Comparison of ENCODE assay signal across 12 mouse cellular contexts in the genomic region with DNA sequence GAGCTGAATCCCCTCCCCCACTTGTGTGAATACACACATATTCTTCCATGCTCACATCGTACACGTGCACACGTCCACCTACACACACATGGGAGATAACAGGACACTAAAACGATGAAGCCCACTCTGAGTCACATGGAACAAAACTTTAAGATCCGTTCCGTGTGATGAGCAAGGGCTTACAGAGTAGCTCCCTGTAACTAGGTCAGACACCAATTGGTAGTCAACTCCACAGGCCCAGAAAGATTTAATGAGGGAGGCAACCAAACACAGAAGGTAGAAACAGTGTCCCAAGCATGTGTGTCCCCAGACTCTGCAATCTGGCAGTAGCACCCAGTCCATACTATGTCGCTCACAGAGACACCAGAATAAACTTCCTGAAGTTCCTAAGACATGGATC. TPM values are rescaled to one million over a fixed set of nuclear protein-coding genes. Genes with fewer than 3 reads are reported as not detected.
DNase-seq lines count a peak whose midpoint lies in the region; ATAC-seq and TF ChIP-seq lines count a peak whose summit lies in the region.
"Had no signal": no experiment of that assay in that cellular context is flagged by ENCODE, and none has a peak within 500 bp of the region (broad histone marks: within the 10 kb centered on the region; RNA-seq: fewer than 3 reads in every experiment).

No protein-coding gene starts in this region.

- TF ChIP-seq CTCF in left cerebral cortex, adult 2 months (IDR thresholded peaks at IDR 0.05), result no peak

- H3K4me3 ChIP-seq in forebrain, embryonic 10.5 days, result no peak overlapping the region
- no peak overlapping the region for H3K4me3 ChIP-seq in forebrain, embryonic 11.5 days (ENCODE audit: low read depth, low read length)
- peak overlapping the region; percentile 35 for H3K4me3 ChIP-seq in left cerebral cortex, adult 2 months
- no peak overlapping the region for H3K4me3 ChIP-seq in hindbrain, embryonic 16.5 days (ENCODE audit: low read length)
- H3K4me3 ChIP-seq: heart, embryonic 13.5 days; myocyte had no signal

- H3K9ac ChIP-seq in forebrain, embryonic 11.5 days (ENCODE audit: low read length), result no peak overlapping the region
- no peak overlapping the region for H3K9ac ChIP-seq in hindbrain, embryonic 16.5 days (ENCODE audit: low read depth, low read length)
- H3K9ac ChIP-seq: heart, embryonic 13.5 days had no signal

- no peaks in the 10 kb centered on the region for H3K9me3 ChIP-seq in forebrain, embryonic 10.5 days
- H3K9me3 ChIP-seq in forebrain, embryonic 11.5 days (ENCODE audit: control insufficient read depth, low read length), result no peaks in the 10 kb centered on the region
- H3K9me3 ChIP-seq in hindbrain, embryonic 16.5 days (ENCODE audit: control insufficient read depth, low read length), result no peaks in the 10 kb centered on the region
- H3K9me3 ChIP-seq: heart, embryonic 13.5 days had no signal

- H3K4me2 ChIP-seq in forebrain, embryonic 11.5 days (ENCODE audit: low read depth, low read length, severe bottlenecking), result no peak overlapping the region
- peak overlapping the region; percentile 13 for H3K4me2 ChIP-seq in hindbrain, embryonic 16.5 days (ENCODE audit: low read length)
- H3K4me2 ChIP-seq: heart, embryonic 13.5 days had no signal

- intact Hi-C loops in left cerebral cortex, adult 2 months (cut with DNase I), result no loop called here

- ATAC-seq in forebrain, embryonic 11.5 days (replicated peaks; ENCODE audit: low FRiP score), result no peak
- ATAC-seq in hindbrain, embryonic 16.5 days, result peak; percentile 46; the same call in 1 of the 2 replicates

- peak overlapping the region; percentile 67; the same call in 1 of the 2 replicates for H3K27ac ChIP-seq in forebrain, embryonic 10.5 days
- no peak overlapping the region for H3K27ac ChIP-seq in forebrain, embryonic 11.5 days (ENCODE audit: low read depth, low read length)
- peak overlapping the region; percentile 84 for H3K27ac ChIP-seq in left cerebral cortex, adult 2 months
- H3K27ac ChIP-seq in hindbrain, embryonic 16.5 days (ENCODE audit: low read depth, low read length), result peak overlapping the region; percentile 74; the same call in 1 of the 2 replicates
- H3K27ac ChIP-seq: heart, embryonic 13.5 days had no signal

- H3K27me3 ChIP-seq in forebrain, embryonic 10.5 days (ENCODE audit: poor library complexity, severe bottlenecking), result no peaks in the 10 kb centered on the region
- no peaks in the 10 kb centered on the region for H3K27me3 ChIP-seq in forebrain, embryonic 11.5 days (ENCODE audit: control insufficient read depth, insufficient read depth, low read length)
- H3K27me3 ChIP-seq in hindbrain, embryonic 16.5 days (replicated peaks; ENCODE audit: control insufficient read depth, insufficient read depth, low read length), result no peaks in the 10 kb centered on the region
- H3K27me3 ChIP-seq: heart, embryonic 13.5 days had no signal

- 93% methylated on average over 7 of the region's 7 CpGs for WGBS in forebrain, embryonic 10.5 days
- 90% methylated on average over 7 of the region's 7 CpGs for WGBS in forebrain, embryonic 11.5 days
- 86% methylated on average over 7 of the region's 7 CpGs for WGBS in hindbrain, embryonic 16.5 days

- DNase-seq in forebrain, embryonic 10.5 days (ENCODE audit: extremely low spot score, low spot score), result no peak
- DNase-seq in forebrain, embryonic 11.5 days (ENCODE audit: low spot score), result no peak
- DNase-seq in left cerebral cortex, adult 2 months (ENCODE audit: extremely low spot score in 1 of 2, low spot score in 2 of 2), result no peak
- no peak for DNase-seq in left cerebral cortex, adult 8-10 months (ENCODE audit: low spot score in 2 of 2)
- DNase-seq in brain, adult 2 months (ENCODE audit: low read depth, low spot score), result peak; percentile 48
- DNase-seq in thymus, postnatal 25 days, result no peak
- DNase-seq in lung, postnatal 25 days (ENCODE audit: low spot score), result no peak
- DNase-seq: kidney, postnatal 36 days; thymus, postnatal 36 days had no signal

- peaks cover 17% of the 10 kb centered on the region for H3K36me3 ChIP-seq in forebrain, embryonic 10.5 days (replicated peaks)
- H3K36me3 ChIP-seq in forebrain, embryonic 11.5 days (ENCODE audit: control insufficient read depth, insufficient read depth, low read length), result no peaks in the 10 kb centered on the region; the same call in 1 of the 2 replicates
- no peaks in the 10 kb centered on the region for H3K36me3 ChIP-seq in hindbrain, embryonic 16.5 days (ENCODE audit: control insufficient read depth, insufficient read depth, low read length)

- H3K4me1 ChIP-seq in forebrain, embryonic 10.5 days, result peaks cover 39% of the 10 kb centered on the region
- H3K4me1 ChIP-seq in forebrain, embryonic 11.5 days (replicated peaks; ENCODE audit: control insufficient read depth, insufficient read depth, low read length), result peaks cover 1% of the 10 kb centered on the region; the same call in 1 of the 2 replicates
- H3K4me1 ChIP-seq in hindbrain, embryonic 16.5 days (ENCODE audit: control insufficient read depth, insufficient read depth, low read depth, low read length), result peaks cover 7% of the 10 kb centered on the region

RNA-seq across cellular contexts. Expression of a gene that starts 47.0 kb away (rescaled TPM):
- polyA plus RNA-seq in forebrain, embryonic 10.5 days (2016; fragmentation: Nextera tagmentation; extraction: Ambion mirVana), result 56.2 and 61.7 TPM in 2 replicates
- 74.5 and 83.7 TPM in 2 replicates for polyA plus RNA-seq in forebrain, embryonic 11.5 days (2014; fragmentation: Nextera tagmentation; extraction: Ambion mirVana)
- total RNA-seq in left cerebral cortex, adult 2 months (2021), result 10 to 100 TPM; 49.9 to 54.9 TPM
- 10 to 100 TPM; 48.8 to 61.3 (median 58.7) TPM for total RNA-seq in left cerebral cortex, adult 8-10 months (2022)
- 37.9 and 45.3 TPM in 2 replicates for polyA plus RNA-seq in hindbrain, embryonic 16.5 days (2015; fragmentation: Nextera tagmentation; extraction: Ambion mirVana)
